Mouse (Mus musculus): ENCODE data around the gene Evl.

The Evl gene

DNA sequence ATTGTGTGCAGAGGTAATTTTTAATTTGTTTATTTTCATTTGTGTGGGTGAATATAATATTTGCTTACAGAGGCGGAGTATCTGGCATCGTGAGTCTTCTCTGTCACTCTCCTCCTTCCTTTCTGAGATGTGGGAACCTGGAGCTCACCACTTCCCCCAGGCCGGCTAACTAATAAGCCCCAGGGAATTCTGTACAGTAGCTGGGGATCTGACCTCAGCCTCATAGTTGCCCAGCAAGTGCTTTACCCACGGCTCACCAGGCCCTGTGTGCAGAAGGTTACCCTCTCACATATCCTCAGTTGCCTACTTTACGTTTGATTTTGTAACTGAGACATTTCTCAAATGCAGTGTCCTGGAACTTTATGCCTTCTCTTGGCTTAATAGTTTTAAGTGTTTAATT, 37.1 kb downstream of the Evl start:
- no peak for DNase-seq (ENCODE audit: low spot score)

- DNase-seq (ENCODE audit: low spot score), result no peak
Measured at GRCm38 (mm10) chr12:108592866-108593265, 38.3 kb downstream of the Evl start.

DNA sequence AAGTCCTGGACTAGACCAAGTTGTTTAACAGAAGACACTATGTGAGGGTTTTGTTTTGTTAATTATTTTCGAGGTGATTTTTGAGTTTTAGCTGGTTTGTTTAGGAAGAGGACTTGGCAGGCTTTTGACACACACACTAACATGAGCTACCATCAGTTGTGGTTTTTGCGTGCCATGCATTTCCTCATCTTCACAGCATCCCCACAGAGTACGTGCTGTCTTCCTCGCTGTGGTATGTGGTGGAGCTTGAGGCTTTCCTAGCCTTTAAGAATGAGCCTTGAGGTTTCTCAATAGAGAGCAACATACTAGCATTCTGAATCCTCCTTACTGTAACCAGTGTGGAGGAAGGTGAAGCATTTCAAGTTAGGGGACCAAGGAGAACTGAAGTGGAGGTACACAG, 46.3 kb downstream of the Evl start:
- DNase-seq (ENCODE audit: low spot score), result no peak

DNA sequence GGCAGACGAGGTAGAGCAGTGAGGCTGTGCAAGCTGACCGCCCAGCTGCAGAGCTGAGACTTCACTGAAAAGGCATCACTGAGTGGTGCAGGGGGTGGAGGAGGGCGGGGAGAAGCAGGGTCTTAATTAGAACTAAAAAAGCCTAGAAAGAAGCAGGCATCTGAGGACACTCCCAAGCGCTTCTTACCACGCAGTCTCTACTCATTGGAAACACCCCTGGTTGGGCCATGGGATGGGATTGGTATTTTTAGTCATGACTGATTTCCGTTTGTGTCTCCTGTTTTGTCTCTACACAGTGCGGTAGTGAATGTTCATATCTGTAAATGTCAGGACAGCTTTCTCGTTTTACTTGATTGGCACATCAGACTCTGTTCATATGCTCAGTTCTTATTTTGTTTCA, 46.8 kb downstream of the Evl start:
- DNase-seq (ENCODE audit: low spot score), result no peak

- DNase-seq (ENCODE audit: low spot score), result no peak
Measured at GRCm38 (mm10) chr12:108604546-108604945, 50.0 kb downstream of the Evl start.

DNA sequence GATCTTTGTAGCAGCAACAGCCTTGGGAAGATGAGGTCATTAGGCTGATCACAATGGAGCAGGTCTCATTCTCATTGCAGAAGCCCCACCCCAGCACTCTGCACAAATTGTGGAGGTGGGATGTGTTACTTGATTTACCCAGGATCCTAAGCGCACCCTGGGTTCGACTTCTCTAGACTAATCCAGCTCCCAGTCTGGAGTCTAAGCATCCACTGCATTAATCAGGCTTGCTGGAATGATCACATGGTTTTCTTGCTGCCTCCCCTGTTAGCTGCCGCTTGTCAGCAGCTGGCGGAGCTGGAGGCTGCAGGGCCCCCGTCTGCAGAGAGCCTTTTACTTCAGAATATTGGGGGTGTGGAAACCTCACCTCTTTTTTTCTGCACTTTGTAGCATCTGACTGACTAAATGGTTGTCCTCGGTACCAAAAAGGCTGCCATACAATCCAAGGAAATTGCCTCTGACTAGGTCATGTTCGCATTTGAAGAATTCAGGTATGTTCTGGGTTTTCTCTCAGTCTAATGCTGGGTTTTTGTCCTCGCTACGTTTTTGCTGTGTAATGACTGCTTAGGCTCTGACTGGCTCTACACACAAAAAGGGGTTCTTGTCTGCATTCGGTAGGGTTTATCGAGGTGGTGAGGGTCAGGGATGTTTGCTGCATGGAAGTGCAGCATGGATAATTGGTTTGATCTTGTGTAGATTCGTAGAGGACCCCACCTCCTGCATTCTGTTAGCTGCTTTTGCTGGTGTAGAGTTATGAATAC, 51.2 kb downstream of the Evl start:
- no peak for DNase-seq (ENCODE audit: low spot score)

GRCm38 (mm10) chr12:108606321-108606720, 51.8 kb downstream of the Evl start:
- DNase-seq (ENCODE audit: low spot score), result no peak

DNA sequence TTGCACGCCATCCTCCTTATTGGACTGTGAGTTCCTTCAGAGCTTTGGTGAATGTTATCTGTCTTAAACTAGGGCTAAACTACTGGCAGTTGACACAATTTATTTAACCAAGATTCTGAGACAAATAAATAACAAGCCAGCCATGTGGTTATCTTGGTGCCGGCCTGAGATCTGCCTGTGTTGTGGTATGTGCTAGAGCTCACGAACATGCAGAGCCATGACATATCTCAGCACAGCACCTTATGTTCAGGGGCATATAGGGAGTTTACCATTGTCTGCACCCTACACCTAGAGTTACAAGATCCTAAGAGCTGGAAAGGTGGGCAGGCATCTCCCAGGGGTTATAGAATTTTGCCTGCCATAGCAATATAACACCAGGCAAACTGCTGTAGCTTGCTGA, 54.9 kb downstream of the Evl start:
- no peak for DNase-seq (ENCODE audit: low spot score)

GRCm38 (mm10) chr12:108610255-108610654, 55.7 kb downstream of the Evl start:
- DNase-seq (ENCODE audit: low spot score), result no peak

- DNase-seq (ENCODE audit: low spot score), result peak; percentile 15
Measured at GRCm38 (mm10) chr12:108613081-108613480, 58.6 kb downstream of the Evl start.

DNA sequence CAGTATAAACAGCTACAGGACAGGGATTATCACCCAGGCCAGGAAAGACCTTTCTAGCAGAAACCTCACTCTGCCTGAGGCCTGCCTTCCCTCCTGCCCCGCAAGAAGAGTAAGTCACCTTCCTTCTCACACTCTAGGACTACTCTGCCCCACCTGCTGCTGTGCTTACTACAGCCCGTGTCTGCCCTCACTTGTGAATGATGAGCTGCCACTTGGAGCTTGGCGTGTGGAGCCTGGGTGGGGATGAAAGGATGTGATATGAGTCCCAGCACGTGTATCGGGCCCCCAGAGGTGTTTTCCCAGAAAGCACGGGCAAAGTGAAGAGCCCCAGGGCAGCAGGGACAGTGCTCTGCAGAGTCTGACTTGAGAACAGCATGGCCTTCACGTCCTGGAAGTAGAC, 63.0 kb downstream of the Evl start:
- no peak for DNase-seq (ENCODE audit: low spot score)

DNA sequence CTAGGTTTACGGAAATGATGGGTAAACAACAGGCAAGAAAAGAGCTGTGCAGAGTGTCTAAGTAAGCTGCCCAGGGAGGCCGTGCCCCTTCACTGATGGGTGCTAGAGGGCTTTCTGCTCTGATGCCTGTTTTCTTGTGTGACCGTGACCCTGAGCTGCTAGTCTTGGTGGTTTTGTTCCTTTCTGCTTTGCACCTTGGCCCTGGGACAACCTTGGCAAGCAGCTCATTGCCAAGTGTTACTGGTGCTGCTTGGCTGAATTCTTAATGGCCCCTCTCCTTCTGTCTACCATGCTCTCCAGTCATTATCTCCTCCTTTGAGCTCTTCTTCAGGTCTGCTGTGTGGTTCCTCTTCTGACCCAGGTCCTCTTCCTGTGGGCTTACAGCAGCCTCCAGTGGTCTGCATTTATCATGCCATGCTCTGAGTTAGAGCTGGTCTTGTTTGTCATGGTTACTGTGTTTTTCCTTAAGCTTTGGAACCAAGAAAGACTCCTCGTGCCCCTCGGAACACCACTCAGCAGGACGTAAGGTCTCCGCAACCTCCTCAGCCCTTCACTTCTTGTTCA, 65.4 kb downstream of the Evl start:
- DNase-seq (ENCODE audit: low spot score), result no peak

DNA sequence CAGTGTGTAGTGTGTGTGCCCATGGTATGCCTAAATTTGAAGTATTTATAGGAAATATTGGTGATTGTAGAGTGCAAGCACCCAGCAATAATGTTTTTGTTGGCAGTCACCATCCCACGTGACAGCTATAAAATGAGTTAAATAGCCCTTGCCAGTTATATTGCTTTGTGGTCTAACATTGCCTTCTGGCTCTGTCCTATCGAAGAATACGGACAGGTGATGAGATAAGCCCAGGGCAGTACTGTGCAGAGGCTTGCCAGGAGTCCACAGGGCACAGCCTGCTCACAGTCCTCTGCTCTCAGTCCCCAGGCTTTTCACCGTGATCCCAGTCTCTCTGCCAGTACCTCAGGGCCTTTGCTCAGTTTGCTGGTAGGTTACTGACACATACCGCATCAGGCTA, 67.9 kb downstream of the Evl start:
- no peak for DNase-seq (ENCODE audit: low spot score)

- DNase-seq (ENCODE audit: low spot score), result no peak
Measured at GRCm38 (mm10) chr12:108629556-108629955, 75.0 kb downstream of the Evl start.

GRCm38 (mm10) chr12:108630741-108631688, 76.5 kb downstream of the Evl start:
- no peak for DNase-seq (ENCODE audit: low spot score)

DNA sequence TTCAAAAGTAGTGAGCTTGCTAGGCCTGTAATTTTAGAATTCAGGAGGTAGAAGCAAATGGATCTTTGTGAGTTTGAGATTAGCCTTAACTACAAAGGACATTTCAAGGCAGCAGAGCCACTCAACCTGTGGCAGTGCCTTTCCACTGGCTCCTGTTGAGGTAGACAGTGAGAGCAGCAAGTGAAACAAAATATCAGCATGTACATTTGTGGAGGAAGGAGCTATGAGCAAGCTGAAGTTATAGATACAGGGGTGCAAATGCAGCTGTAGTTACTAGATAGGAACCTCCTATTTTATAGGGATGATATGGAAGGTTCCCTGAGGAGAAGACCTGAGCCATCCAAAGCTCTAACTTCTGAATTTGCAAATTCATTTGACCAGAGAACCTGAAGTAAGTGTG, 78.0 kb downstream of the Evl start:
- DNase-seq (ENCODE audit: low spot score), result no peak

DNA sequence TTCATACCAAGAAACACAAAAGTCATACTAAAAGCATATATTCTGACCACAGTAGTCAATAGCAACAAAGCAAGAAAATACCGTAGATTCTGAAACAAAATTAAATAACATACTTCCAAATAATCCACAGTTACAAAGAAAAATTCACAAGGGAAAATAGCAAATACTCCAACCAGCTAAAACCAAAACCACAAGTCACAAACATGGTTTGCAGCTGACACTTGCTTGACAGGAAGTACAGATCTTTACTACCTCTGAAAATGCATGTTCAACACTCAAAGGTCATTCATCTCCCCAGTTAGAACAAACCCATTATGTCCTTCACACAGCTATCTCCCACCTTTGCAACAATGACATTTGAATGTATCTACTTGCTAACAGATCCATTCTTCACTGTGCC, 79.5 kb downstream of the Evl start:
- DNase-seq (ENCODE audit: low spot score), result no peak

DNA sequence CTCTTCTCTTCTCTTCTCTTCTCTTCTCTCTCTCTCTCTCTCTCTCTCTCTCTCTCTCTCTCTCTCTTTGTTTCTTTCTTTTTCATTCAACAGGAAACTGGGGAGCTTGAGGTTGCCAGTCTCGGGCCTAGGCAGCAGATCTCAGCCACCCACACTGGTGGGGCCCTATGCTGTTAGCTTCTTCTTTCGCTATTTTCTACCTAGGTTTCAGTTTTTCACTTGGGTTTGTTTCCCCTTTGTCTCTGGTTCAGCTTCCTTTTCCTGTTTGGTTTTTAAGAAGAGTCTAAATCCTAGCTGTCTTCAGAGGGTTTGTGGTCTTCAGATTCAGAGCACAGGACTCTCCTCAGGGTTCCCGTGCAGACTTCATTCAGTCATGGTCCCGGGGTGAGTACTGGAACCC, 81.0 kb downstream of the Evl start:
- no peak for DNase-seq (ENCODE audit: low spot score)

DNA sequence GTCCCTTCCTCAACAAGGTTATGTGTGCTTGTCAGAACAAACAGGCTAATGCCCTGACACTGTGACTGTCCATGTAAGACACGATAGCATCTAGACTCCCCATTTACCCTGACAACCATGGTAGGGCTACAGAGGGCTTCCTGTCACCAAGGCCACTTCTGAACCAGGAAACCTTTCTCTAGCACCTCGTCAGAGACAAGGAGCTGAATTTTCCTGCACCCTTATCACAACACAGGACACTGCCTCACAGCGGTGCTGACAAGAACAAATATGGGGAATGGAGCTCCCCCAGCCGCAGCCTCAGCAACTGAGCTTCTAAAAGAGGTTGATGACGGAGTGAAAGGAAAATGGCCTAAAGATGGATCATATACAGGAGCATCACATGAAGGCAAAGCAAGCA, 82.9 kb downstream of the Evl start:
- no peak for DNase-seq (ENCODE audit: low spot score)

- no peak for DNase-seq (ENCODE audit: low spot score)
Measured at GRCm38 (mm10) chr12:108639126-108639525, 84.6 kb downstream of the Evl start.

DNA sequence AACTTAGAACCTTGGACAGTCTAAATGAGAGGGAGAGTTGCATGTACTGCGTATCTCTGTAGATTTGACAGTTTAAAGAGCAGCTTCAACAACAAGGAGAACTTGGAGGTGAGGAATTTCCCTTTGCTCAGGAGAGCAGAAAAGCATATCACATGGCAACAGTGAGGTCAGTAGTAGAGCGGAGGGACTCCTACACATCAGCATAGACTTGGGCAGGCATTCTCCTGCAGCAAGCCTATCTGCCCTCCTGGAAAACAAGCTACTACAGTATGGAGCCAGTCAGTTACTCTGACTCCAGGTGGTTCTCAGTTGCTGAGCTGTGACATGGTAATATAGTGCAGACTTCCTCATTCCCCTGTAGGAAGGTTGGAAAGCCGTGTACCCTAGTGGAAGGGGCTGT, 87.5 kb downstream of the Evl start:
- DNase-seq (ENCODE audit: low spot score), result no peak

GRCm38 (mm10) chr12:108646234-108646633, 91.7 kb downstream of the Evl start:
- no peak for DNase-seq (ENCODE audit: low spot score)

GRCm38 (mm10) chr12:108647784-108648183, 93.3 kb downstream of the Evl start:
- DNase-seq (ENCODE audit: low spot score), result no peak

Data from urinary bladder, postnatal 10 days (tissue).